Mouse (Mus musculus) mouse trophoblast stem cell (cell line): ENCODE results near the gene Gria3.

Source experiments
- in situ Hi-C, 2 experiments: fragments of 300-500 bp; cut with MseI, MboI; formaldehyde crosslinking; loops; 2 replicates in 1 of 2; 3 replicates in 1 of 2; pipeline ENCODE4 v1.15.1; 2025

The Gria3 gene

GRCm38 (mm10) chrX:41400058-41400904 is at the start of gene Gria3:
Gene Gria3, plus strand, starts transcription at chrX:41400854.
- in situ Hi-C loops, result no loop called here

DNA sequence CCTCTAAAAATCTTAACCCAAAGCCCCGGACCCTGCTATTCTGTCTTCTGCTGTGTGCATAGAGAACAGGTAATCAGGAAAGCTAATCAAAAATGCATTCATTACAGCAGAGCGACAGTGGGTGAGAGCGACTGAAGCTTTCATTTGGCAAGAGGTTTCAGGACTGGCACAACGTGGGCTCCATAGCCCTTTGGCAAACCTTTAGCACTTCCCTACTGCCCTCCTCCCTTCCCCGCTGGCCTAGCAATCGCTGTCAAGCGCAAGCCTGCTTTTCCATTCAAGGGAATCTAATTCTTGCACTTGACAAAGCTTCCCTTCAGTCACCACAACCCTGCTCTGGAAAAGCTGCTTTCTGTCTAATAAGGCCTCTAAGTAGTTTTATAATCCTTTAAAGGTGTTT is 13.6 kb upstream of the Gria3 start:
- in situ Hi-C loops, result no loop called here

DNA sequence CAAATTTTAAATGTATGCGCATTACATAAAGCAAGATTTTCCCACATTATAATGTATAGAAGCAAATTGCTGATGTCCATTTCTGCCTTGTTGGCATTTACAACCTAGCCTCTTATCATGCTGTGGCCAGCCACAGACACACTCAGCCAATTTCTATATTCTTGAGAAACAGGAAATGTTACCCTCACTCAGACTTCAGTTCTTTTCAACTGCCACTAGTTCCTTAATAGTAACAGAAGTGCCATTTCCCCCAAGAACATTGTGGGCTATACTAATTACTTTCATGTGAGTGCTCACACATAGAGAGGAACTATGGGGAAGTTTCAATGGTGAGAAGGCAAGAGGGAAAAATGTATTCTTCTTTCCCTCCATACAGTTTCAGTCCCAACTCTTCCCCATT is 11.6 kb upstream of the Gria3 start:
- in situ Hi-C loops, result no loop called here

DNA sequence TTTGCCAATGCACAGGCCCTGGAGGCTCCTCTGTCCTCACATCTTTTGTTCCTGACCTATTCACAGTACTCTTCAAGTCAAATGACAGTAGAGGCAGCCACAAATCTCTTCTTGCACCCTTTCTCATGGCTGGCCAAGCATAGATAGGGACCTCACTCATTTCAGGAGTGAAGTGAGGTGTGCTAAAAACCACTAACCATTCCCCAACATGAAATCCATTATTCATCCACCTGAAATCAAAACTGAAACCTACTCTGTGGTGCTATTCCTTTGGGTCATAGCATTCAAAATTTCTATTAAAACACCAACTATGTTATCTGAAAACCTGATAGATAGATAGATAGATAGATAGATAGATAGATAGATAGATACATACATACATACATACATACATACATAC is 2.2 kb upstream of the Gria3 start:
- in situ Hi-C loops, result no loop called here

GRCm38 (mm10) chrX:41401186-41401585 is 532 bp downstream of the Gria3 start:
- in situ Hi-C loops, result no loop called here

- in situ Hi-C loops, result no loop called here
Measured at GRCm38 (mm10) chrX:41401590-41402240, 1.1 kb downstream of the Gria3 start.

GRCm38 (mm10) chrX:41402656-41403055 is 2.0 kb downstream of the Gria3 start:
- in situ Hi-C loops, result no loop called here

GRCm38 (mm10) chrX:41406288-41406687 is 5.6 kb downstream of the Gria3 start:
- in situ Hi-C loops, result no loop called here

DNA sequence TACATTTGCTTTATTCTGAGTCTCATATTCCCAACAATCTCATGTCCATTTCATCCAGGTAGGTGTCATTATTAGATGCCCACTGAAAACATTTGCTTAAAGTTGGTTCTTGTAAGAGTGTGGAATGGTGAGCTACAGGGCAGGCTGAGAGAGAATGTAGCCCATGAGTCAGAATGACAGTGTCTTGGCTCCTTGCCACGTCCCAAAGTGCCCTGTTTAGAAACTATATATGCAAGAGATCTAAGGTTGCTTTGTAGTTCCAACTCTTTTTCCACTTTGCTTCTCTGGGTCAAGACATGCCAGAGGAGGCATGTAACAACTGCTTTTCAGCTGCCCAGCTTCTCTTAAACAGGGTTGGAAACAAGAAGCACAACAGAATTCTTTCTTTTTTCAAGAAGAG is 9.1 kb downstream of the Gria3 start:
- in situ Hi-C loops, result no loop called here

DNA sequence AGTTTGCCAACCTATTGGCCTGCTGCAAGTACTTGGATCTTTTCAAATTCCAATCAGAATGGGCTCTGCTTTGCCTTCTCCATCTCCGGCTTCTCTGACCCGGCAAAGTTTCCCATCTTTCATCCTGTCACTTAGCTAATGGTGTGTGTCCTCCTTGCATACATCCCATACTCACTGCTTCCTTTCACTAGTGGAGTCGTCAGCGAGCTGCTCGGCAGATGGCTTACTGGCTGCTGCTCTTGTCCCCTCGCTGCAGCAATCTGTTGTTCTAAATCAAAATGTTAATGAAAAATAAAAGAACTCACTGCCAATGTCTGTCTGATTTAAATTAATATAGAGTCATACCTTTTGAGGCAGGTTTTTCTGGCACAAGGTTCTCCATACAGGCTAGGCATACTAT is 25.0 kb downstream of the Gria3 start:
- in situ Hi-C loops, result no loop called here

GRCm38 (mm10) chrX:41428011-41428410 is 27.4 kb downstream of the Gria3 start:
- in situ Hi-C loops, result no loop called here

DNA sequence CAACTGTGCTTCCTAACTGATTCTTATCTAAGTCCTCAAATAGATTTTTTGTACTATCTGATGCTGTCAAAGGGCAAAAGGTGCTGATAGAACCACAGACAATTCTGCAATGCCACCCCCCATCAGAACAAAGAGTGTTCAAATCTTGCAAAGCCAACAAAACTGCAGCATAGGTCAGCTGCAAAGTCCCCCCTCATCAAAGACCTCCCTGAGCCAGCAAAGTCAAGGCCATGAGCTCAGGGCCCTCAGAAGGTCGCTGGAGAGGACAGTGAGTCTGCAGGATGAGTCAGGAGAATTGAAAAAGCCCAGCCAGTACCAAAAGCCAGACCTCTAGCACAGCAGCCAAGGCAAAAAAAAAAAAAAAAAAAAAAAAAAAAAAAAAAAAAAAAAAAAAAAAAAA is 34.9 kb downstream of the Gria3 start:
- in situ Hi-C loops, result no loop called here

DNA sequence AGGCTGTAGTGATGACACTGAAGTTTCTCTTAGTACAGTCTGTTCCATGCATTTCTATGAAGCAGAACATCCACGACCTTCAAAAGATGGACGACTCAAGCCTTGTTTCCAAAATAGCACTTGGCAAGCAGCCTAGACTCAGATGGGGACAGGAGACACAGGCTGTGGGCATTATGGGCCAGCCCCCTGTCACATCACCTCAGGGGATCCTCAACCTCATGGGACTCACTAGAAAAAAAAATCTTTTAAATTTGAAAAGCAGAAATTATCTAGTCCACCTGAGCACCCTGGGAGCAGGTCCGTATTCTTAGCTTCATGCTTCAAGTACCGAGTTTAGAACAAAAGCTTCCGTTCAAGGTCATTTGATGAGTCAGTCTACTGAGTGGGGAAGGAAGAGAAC is 38.2 kb downstream of the Gria3 start:
- in situ Hi-C loops, result no loop called here

DNA sequence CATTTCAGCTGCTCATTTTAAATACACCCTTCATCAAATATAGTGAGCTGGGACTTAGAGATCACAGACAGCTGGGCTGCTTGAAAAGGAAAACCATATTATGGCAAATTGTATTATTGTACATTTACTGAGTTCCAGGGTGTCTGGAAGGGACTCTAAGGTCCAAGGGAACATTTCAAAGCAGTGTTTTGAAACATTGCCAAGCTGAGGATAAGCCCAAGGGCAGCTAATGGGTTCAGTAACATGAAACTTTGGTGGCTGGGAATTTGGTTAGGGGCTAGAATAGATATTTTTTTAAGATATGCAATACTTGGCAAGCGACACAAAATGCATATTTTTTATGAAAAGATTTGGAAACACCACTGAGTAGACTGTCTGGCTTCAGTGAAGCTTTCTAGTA is 48.2 kb downstream of the Gria3 start:
- in situ Hi-C loops, result no loop called here

GRCm38 (mm10) chrX:41477486-41477885 is 76.8 kb downstream of the Gria3 start:
- in situ Hi-C loops, result no loop called here

DNA sequence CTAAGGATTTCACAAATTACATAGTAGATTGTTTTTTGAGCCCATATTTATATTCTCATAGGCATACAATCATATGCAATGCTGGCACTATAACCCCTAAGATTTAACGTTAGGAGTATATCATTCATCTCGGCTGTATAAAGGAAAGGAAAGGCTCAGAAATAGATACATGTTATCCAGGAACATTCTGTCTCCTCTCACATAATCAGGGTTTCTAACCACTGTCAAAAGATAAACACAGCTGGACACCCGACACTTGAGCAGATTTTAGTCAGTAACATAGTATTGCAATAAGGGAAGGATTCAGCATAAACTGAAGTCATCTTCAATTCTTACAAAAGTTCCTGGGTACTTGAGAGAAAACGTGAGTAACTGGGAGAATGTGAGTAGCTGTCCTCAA is 95.9 kb downstream of the Gria3 start:
- in situ Hi-C loops, result no loop called here

DNA sequence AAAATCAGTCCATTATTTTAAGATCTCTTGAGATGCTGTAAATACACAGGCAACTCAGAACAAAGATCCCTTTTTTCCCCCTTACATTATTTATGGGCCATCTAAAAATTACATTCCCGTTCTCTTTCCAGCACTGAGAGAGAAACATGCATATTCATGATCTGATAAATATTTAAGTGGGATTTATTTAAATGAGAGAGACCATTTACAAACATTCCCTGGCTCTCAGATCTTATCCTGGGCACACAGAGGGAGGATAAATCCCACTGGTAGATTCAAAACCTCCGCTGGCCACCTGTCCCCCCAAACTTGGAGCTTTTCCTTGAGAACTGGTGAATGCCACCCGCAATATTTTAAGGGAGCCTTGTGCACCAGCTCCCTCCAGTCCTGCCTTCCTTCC is 104.7 kb downstream of the Gria3 start:
- in situ Hi-C loops, result no loop called here

- in situ Hi-C loops, result no loop called here
Measured at GRCm38 (mm10) chrX:41507959-41508358, 107.3 kb downstream of the Gria3 start.

DNA sequence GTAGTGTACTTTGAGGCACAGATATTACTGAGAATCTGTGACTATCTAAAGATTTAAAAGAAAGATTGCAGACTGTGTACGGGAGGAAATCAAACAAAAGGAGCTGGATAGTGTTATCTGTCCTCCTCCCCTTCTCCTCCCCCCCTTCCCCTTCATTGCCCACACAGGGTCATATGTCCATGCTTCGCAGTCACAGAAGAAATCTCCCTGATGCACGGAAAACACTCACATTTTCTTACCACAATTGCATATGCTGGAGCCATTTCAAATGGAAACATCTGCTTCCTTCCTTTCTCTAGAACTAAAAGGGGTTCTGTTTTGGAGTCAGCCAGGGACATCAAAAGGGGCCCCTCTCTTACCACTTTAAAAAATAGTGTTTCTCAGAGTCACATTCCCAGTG is 114.3 kb downstream of the Gria3 start:
- in situ Hi-C loops, result no loop called here

DNA sequence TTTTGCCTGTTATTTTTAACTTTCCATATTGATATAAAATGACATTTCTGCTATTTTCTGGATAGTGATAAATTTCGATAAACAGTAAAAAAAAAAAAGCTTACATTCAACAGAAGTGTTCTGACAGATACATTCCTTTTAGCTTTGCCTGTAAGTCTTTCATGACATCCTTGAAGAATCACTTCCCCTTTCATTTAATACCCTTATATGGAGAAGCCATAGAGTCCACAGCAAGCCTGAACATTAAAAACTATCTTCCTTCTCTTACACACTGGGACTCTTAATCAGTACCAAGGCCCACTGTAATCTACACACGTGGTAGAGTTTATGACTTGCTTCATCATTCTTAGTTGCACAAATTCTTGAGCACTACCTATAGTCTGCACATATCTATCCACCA is 131.9 kb downstream of the Gria3 start:
- in situ Hi-C loops, result no loop called here

GRCm38 (mm10) chrX:41535886-41536285 is 135.2 kb downstream of the Gria3 start:
- in situ Hi-C loops, result no loop called here

DNA sequence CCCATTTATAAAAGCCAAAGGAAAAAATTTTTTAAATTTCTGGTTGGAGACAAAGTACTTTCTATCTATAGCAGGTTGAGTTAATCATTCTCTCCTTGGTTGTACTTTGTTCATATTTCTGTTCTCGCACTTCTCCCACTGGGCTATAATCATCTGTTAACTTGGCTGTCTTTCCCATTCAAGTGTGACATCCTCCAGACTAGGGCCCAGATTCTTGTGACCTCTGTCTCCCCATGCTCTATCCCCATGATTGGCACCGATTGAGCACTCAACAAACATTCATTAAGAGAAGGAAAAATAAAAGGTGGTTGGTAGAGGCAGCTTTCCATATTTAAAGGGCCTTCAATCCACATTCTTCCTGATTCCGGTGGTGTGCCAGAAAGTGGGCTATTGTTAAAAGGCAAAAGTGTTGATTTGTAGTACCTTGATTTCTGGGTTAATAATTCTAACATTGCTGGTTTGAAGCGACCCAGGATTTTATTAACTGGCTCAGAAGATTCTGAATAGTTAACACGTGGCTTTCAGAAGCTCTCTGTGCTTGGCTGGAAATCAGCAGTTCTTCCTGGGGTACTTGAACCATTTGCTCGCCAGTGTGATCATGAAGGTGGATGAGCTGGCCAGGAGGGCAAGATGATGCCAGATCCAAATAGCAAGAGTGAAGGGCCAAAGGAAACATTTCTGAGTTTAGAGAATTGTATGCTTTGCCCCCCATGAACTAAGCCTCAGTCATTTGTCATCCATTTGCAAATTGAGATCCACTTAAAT is 161.8 kb downstream of the Gria3 start:
- in situ Hi-C loops, result no loop called here

DNA sequence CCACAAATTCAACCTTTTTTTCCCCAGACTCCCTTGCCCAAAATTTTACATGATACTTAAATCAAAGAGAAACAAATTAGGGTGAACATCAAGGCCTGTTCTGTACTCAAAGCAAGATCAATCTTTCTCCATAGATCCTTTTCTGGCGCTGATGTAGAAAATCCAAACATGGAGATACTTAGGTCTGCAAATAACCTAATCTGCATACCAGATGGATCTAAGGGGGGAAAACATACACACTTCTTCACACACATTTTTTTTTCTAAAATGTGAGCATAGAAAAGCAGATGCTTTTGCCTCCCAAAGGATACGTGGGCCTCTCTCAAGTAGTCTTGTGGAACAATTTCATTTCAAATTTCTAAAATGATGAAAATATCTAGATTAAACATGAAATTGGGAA is 164.2 kb downstream of the Gria3 start:
- in situ Hi-C loops, result no loop called here
